Mouse (Mus musculus) kidney, adult 18-20 months (tissue): ENCODE data around the gene Hils1.
"Not testable (repeated sequence)": the region's sequence is repeated elsewhere in the genome, so short reads cannot be mapped to it uniquely, and the experiment has no call there.

Experiments
- DNase-seq: peaks from one replicate; pipeline ENCODE4 v3.0.0; 2021

The Hils1 gene

DNA sequence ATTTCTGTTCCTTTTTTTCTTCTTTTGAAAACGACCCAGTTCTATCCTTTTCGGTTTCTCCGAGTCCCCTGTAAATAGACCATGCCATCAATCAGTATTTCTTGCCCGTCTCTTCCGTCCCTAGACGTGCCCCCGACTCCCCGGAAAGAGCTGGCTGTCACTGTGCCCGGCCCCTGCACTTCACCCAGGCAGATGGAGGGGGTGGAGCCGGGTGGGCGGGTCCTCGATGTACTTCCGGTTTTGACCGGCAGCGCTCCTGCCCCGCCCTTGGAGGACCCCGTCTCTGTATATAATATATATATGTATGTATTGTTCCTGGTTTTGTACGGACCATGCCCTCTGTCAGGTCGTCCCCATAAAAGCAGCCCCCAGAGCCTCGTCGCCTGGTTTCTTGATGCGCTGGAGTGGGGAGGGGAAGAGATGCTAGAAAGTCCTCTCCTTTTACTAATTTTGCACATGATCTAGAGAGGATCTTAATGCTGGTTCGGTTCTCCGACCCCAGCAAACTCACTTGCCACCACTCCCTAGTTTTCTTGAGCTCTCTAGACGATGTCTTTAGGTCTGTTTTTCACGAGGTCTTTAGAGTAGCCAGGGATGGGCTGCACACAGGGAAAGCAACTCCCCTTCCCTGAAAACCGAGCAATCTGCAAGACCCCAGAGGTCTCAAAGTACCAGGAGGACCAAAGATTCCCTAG is 39.3 kb downstream of the Hils1 start:
- DNase-seq, result peak; percentile 77

DNA sequence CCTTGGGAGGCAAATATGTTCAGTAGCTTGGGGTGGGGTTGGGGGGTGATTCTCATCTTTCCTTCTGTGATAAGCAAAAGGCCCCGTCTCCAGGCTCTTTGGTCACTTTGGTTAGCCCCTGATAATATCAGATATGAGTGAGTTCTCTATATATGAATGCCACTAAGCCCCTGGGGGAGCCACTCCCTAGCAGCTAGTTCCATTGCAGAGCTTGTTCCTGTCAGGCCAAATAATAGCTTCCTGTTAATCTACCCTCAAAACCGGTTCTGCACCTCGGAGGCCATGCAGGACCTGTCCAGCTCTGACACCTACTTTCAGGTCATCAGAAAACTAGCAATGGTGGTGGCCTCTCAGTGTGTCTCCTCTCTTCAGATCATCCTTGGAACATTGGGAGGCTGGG is 40.0 kb downstream of the Hils1 start:
- DNase-seq, result no peak

DNA sequence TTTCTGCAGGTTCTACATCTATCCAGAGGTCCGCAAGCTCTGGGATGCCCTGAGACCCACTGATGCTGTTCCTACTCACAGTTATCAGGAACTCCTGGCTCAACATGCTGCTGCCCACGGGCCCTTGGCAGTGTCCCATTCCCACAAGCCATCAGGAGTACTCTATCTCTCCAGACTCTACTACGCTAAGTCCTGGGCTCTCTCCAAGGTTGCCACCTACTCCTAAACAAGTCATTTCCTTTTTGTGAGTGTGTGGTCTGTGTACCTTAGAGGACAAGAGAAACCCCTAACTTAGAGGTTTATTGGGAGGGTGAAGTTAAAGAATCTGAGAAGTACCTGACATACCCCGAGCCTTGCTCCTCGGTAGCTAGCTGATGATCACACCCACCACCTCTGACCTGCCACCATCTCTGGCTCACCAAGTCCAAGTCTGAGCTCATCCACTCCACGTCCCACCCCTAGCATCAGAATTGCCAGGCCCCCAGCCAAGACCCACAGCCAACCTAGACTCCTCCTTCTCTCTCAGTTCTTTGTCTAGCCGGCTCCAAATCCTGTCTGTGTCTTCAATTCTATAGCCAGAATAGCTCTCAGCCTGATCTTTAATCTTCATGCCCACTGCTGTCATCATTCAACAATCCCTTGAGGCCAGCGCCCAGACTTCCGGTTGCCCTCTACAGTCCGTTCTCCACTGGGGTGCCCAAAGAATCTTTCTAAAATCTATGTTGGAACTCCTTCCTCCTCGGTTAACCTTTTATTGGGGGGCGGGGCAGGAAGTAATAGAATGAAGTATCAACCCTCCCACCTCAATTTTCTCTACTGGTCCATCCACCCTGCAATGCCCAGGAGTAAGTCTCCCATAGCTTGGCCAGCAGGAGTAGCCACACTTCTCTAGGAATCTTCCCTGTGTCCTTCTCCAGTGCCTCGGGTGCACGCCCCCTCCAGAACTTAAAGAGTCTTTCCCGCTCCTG is 41.6 kb downstream of the Hils1 start:
- no peak for DNase-seq

DNA sequence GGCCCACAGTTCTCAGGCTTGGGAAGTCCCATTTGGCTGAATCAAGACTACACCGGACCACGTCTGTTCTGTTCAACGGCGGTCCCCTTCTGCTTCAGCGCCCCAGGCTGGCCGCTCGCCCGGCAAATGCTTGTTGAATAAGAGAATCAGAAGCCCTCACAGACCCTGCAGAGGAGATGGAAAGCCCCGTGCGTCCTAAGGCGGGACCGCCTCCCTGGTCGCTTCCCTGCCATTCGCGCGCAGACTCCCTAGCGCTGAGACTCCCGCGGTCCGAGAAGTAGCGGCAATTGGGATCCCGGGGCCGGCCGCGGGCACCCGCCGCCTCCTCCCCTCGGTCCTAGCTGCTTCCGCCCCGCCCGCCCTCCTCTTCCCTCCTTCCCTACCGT is 42.2 kb downstream of the Hils1 start, which contains the start of gene Samd14:
Samd14 (plus strand) TSS at position 251 of the 386 bp plus-strand sequence.
- DNase-seq, result peak; percentile 59

DNA sequence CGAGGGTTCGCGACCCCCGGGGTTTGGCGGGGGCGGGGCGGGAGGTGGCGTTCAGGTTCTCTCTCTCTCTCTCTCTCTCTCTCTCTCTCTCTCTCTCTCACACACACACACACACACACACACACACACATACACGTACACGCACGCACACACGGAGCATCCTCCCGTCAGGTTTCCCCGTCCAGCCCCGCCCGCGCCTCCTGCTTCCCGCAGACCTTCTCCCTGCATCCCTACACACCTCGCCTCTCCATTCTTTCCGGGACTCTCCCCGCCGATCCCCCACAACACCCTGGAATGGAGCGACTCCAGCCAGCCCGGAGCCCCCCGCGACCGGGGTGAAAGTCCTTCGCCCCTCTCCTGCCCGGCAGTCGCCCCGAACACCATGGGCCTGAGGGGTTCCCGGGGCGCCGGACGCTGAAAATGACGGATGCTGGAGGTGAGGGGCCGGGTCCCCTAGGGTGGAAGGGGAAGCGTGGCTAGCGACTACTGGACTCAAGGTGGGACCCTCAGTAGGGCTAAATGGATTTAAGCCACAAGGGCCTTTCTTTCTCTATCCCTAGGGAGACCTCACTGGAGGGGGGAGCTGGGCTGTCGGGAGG is 42.8 kb downstream of the Hils1 start:
- DNase-seq, result no peak

DNA sequence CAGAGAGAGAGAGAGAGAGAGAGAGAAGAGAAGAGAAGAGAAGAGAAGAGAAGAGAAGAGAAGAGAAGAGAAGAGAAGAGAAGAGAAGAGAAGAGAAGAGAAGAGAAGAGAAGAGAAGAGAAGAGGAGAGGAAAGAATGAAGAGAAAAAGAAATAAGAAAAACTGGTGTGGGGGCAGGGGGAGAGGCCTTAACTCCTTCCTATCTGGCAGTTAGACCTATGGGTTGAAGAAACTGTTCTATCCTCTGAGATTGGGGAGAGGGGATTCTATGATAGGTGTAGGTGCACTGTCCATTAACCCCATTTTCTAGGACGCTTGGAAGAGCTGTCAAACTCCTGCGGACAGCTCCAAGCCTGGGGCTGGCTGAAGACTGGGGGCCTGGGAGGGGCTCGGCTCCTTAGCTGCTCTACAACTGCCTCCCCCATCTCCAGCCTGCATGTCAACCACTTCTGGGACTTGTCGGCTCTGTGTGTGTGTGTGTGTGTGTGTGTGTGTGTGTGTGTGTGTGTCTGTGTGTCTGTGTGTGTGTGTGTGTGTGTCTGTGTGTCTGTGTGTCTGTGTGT is 43.5 kb downstream of the Hils1 start:
- not testable (repeated sequence) for DNase-seq

DNA sequence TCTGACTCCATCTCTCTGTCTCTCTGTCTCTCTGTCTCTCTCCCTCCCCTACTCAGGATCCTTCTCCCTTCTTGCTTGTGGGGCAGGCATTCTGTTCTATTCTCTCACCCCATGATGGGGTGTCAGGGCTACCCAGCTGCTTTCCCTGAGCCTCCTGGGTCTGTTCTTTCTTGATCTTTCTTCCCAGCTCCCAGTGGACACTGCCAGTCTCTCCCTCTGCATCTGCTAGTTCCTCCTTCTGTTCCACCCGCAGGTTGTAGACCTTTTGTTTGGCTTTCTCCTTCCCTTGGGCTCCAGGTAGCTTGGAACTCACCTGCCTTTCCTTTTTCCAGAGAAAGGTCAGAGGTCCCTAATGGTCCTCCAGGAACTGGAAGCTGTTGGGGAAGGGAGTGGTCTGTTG is 44.0 kb downstream of the Hils1 start:
- no peak for DNase-seq

DNA sequence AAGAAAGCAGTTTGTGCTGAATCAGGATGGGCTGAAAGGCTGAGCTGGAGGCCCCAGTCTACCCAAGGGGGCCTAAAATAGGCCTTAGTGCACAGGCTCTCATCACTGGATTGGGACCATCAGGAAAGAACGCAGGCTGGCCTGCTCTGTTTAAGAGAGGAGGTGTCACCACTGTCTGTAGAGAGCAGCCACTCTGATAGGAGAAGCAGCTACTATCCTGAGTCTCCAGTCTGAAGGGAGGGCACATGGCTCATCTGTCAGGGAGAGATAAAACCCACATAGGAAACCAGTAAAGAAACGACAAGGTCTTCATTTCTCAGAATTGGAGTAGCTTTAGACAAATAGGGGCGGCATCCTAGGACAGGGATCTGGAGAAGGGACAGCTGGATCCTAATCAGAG is 44.7 kb downstream of the Hils1 start:
- no peak for DNase-seq

DNA sequence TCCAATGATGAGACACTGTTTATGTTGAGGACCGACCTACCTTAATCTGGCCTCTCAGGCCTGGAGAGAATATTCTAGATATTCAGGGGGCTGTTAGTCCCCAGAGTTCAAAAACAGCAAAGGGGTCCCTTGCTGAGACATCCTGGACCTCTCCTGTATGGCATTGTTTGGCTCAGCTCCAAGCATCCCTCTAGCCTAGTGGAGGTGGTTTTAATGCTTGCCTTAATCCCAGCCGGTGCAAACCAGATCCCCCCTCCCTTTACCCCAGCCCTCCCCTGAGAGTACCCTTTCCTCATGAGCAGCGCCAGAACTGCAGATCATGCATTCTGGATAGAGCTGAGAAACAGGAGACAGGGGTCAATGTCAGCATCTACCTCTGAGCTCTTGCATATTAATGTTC is 45.1 kb downstream of the Hils1 start:
- DNase-seq, result no peak

DNA sequence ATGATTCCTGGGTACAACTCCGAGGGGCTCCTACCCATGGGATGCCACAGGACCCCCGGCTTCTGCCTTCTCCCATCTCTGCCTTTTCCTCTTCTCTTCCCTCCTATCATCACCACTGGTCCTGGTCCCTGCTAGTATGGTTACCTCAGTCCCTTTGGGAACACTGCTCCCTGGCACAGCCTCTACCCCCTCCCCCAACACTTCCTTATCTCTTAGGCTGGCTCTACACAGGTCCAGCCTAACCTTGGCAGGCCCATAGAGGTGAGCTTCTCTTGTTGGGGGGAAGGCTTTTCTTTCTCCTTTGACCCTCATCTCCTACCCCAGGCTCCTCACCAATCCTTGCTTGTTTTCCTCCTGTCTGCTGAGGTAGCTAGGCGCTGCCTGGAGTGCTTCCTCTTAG is 48.1 kb downstream of the Hils1 start:
- no peak for DNase-seq
